Mouse (Mus musculus) kidney, postnatal 0 days (tissue): ENCODE data around the gene Gm20431. TPM values are rescaled to one million over a fixed set of nuclear protein-coding genes. Genes with fewer than 3 reads are reported as not detected.

Source experiments
- ATAC-seq: fragments of 200-750 bp; cut with Nextera tagmentation; replicated peaks from 2 replicates; pipeline ENCODE4 v1.8.0; 2017; ENCODE audit warnings: low read depth, moderate number of reproducible peaks, moderate TSS enrichment, moderate library complexity; ENCODE audit not compliant: low FRiP score
- DNase-seq: peaks from one replicate; pipeline ENCODE4 v3.0.0-alpha.2; 2016; ENCODE audit warnings: low spot score
- H3K27ac ChIP-seq: fragments of 300-500 bp; sonication (generic); 2 replicates; pipeline ENCODE4 v1.5.1; 2014; ENCODE audit warnings: mild to moderate bottlenecking
- H3K27me3 ChIP-seq: fragments of 300-500 bp; sonication (generic); 2 replicates; pipeline ENCODE4 v1.6.1; 2014; ENCODE audit warnings: low read length, mixed read lengths; ENCODE audit not compliant: insufficient read depth
- H3K36me3 ChIP-seq: fragments of 300-500 bp; sonication (generic); 2 replicates; pipeline ENCODE4 v1.6.1; 2014; ENCODE audit warnings: low read length, mixed read lengths; ENCODE audit not compliant: insufficient read depth
- H3K4me1 ChIP-seq: fragments of 300-500 bp; sonication (generic); replicated peaks from 2 replicates; pipeline ENCODE4 v1.6.1; 2014; ENCODE audit warnings: antibody characterized with exemption, low read length, mixed read lengths; ENCODE audit not compliant: insufficient read depth
- H3K4me2 ChIP-seq: fragments of 300-500 bp; sonication (generic); 2 replicates; pipeline ENCODE4 v1.6.1; 2014; ENCODE audit warnings: mild to moderate bottlenecking, low read length, moderate library complexity, mixed read lengths
- H3K4me3 ChIP-seq: fragments of 300-500 bp; sonication (generic); replicated peaks from 2 replicates; pipeline ENCODE4 v1.5.1; 2014; ENCODE audit warnings: low read depth, low read length
- H3K9ac ChIP-seq: fragments of 300-500 bp; sonication (generic); 2 replicates; pipeline ENCODE4 v1.6.1; 2014; ENCODE audit warnings: low read depth, low read length
- H3K9me3 ChIP-seq: fragments of 300-500 bp; sonication (generic); replicated peaks from 2 replicates; pipeline ENCODE4 v1.6.1; 2016; ENCODE audit warnings: low read length, inconsistent platforms, mixed read lengths
- CTCF ChIP-seq: IDR thresholded peaks from 2 replicates; pipeline ENCODE4 v1.5.1; 2016; ENCODE audit warnings: antibody characterized with exemption, low read depth, mild to moderate bottlenecking, moderate library complexity
- WGBS: fragments of 180-500 bp; shearing (Covaris S2); extraction: QIAGEN DNeasy Blood & Tissue Kit; methylation state at CpG from one replicate; pipeline ENCODE4 v1.1.7; 2014; 5-methylcytosine and 5-hydroxymethylcytosine counted together
- polyA plus RNA-seq: library from polyadenylated mRNA; unstranded; fragments of >200 nt; fragmentation: Nextera tagmentation; extraction: Ambion mirVana; gene quantifications from 2 replicates; pipeline ENCODE4 v1.2.1, GENCODE M21; 2015

Gm20431 gene
- polyA plus RNA-seq, 1 experiment from 2014 or later: 11.2 TPM

DNA sequence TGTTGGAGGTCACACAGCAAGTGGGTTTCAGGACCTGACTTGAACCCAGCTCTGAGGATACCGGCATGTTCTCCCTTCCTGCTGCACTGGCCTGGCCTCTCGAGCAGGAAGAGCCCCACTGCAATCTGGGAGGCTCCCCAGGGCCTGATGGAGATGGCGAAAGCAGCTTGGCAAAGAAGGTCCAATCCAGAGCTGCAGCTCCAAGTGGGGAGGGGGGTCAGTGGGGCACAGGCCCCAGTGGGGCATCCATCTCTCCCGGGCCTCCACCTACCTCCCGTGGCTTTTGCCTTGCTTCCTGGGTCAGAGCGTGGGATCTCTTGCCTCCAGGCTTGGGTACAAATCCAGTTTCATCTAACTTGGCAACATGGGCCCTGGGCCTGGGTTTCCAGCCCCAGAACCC is 40.8 kb upstream of the Gm20431 start:
- H3K4me1 ChIP-seq: 0 out of 2 replicates have a peak, but pooled peaks cover 4% of the 10 kb centered on the region
- H3K4me2 ChIP-seq: no peak overlapping the region
- H3K9me3 ChIP-seq: no peaks in the 10 kb centered on the region
- H3K27ac ChIP-seq: no peak overlapping the region
- no peak overlapping the region for H3K9ac ChIP-seq
- no peak for DNase-seq
- TF ChIP-seq CTCF: no peak
- no peaks in the 10 kb centered on the region for H3K36me3 ChIP-seq
- H3K4me3 ChIP-seq: no peak overlapping the region
- 78% methylated on average over 6 of the region's 6 CpGs for WGBS
- ATAC-seq: no peak
- H3K27me3 ChIP-seq: no peaks in the 10 kb centered on the region

GRCm38 (mm10) chr2:167701472-167701871 is 40.2 kb upstream of the Gm20431 start:
- Histone ChIP-seq H3K36me3 (no peaks in the 10 kb centered on the region), H3K4me2 (no peak overlapping the region), H3K9me3 (no peaks in the 10 kb centered on the region), H3K4me3 (no peak overlapping the region), H3K9ac (no peak overlapping the region), H3K27ac (no peak overlapping the region), H3K27me3 (no peaks in the 10 kb centered on the region), H3K4me1 (0 out of 2 replicates have a peak, but pooled peaks cover 4% of the 10 kb centered on the region)
- no peak for DNase-seq
- no peak for ATAC-seq
- WGBS: 77% methylated on average over 5 of the region's 5 CpGs
- TF ChIP-seq CTCF: no peak

DNA sequence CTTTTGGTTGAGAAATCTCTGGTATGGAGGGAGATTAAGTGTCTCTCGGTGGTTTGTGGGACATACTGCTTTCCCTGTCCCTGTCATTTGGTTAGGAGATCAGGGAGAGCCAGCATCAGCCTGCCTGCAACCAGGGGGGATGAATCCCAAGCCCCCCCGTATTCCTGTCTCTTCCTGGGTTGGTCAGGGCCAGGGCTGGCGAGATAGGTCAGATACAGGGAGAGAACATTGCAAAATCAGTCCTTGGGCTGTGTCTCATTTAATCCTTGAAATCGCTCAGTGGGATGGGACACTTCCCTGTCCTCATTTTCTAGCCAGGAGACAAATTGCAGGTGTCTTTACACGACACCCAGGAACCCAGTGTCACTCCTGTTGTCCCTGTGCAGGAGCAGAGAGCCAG is 38.7 kb upstream of the Gm20431 start:
- no peak for ATAC-seq
- H3K36me3 ChIP-seq: no peaks in the 10 kb centered on the region
- DNase-seq: no peak
- 71% methylated on average over 5 of the region's 5 CpGs for WGBS
- H3K4me3 ChIP-seq: no peak overlapping the region
- H3K9ac ChIP-seq: no peak overlapping the region
- peaks cover 4% of the 10 kb centered on the region; the same call in 1 of the 2 replicates for H3K4me1 ChIP-seq
- H3K27ac ChIP-seq: no peak overlapping the region
- no peak overlapping the region for H3K4me2 ChIP-seq
- TF ChIP-seq CTCF: no peak
- no peaks in the 10 kb centered on the region for H3K9me3 ChIP-seq
- H3K27me3 ChIP-seq: no peaks in the 10 kb centered on the region

DNA sequence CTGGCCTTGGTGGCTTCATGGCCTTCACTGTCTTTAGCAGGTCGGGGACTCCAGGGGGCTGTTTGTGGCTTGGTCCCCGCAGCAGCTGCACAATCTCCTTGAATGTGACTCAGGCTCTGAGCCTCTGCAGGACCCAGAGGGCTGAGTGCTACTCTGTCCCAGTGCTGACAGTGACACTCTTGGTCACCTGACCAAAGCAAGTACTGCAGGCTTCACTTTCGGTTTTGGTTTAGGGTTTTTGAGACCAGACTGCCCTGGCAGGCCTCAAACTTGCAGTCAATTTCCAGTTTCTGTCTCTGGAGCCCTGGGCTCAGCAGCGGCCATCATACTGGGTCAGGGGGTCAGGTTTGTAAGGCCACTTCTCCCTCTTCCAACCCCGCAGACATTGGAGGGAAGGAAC is 36.6 kb upstream of the Gm20431 start:
- no peaks in the 10 kb centered on the region for H3K9me3 ChIP-seq
- no peaks in the 10 kb centered on the region for H3K36me3 ChIP-seq
- DNase-seq (peak; percentile 75), ATAC-seq (peak; percentile 31; the same call in 1 of the 2 replicates)
- no peak for TF ChIP-seq CTCF
- H3K4me2 ChIP-seq: no peak overlapping the region
- H3K9ac ChIP-seq: no peak overlapping the region
- no peaks in the 10 kb centered on the region for H3K27me3 ChIP-seq
- H3K4me1 ChIP-seq: peaks cover 4% of the 10 kb centered on the region; the same call in 1 of the 2 replicates
- no peak overlapping the region for H3K4me3 ChIP-seq
- H3K27ac ChIP-seq: peak overlapping the region; percentile 77
- WGBS: 34% methylated on average over 5 of the region's 5 CpGs

DNA sequence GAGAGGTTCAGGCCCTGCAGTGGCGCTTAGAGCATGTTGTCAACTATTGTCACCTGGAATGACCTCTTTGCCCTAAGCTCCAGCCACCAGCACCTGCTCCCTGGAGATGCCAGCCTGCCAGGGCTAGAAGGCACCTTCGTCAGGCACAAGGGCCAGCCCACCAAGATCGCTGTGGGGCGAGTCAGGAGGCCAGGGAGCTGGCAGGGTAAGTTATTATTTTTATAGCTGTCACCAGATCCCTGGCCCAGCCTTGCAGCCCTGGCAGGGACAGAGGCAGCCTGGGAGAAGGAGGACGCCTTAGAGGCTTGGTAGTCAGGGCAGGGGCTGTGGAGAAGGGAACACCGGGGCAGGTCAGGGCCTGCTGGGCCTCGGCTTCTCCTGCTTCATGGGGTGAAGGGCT is 34.8 kb upstream of the Gm20431 start:
- no peak; the same call in 1 of the 2 replicates for ATAC-seq
- no peaks in the 10 kb centered on the region for H3K9me3 ChIP-seq
- 0 out of 2 replicates have a peak overlapping the region, but pooled peaks have one; percentile 37 for H3K9ac ChIP-seq
- DNase-seq: no peak
- TF ChIP-seq CTCF: no peak
- peak overlapping the region; percentile 31; the same call in 1 of the 2 replicates for H3K27ac ChIP-seq
- WGBS: 50% methylated on average over 7 of the region's 7 CpGs
- no peak overlapping the region for H3K4me2 ChIP-seq
- H3K36me3 ChIP-seq: no peaks in the 10 kb centered on the region
- H3K4me1 ChIP-seq: peaks cover 4% of the 10 kb centered on the region; the same call in 1 of the 2 replicates
- no peaks in the 10 kb centered on the region for H3K27me3 ChIP-seq
- no peak overlapping the region for H3K4me3 ChIP-seq

GRCm38 (mm10) chr2:167695491-167695890 is 34.2 kb upstream of the Gm20431 start:
- Histone ChIP-seq H3K4me3 (no peak overlapping the region), H3K9me3 (no peaks in the 10 kb centered on the region), H3K9ac (no peak overlapping the region), H3K27me3 (no peaks in the 10 kb centered on the region), H3K27ac (no peak overlapping the region), H3K4me1 (peaks cover 5% of the 10 kb centered on the region; the same call in 1 of the 2 replicates), H3K36me3 (no peaks in the 10 kb centered on the region), H3K4me2 (no peak overlapping the region)
- WGBS: 78% methylated on average over 14 of the region's 14 CpGs
- ATAC-seq (no peak), DNase-seq (no peak)
- no peak for TF ChIP-seq CTCF

GRCm38 (mm10) chr2:167694963-167695362 is 33.7 kb upstream of the Gm20431 start:
- H3K4me2 ChIP-seq: no peak overlapping the region
- no peaks in the 10 kb centered on the region for H3K9me3 ChIP-seq
- no peak overlapping the region for H3K4me3 ChIP-seq
- 95% methylated on average over 7 of the region's 7 CpGs for WGBS
- H3K27me3 ChIP-seq: no peaks in the 10 kb centered on the region
- TF ChIP-seq CTCF: no peak
- no peak overlapping the region for H3K27ac ChIP-seq
- ATAC-seq (no peak), DNase-seq (no peak)
- no peak overlapping the region for H3K9ac ChIP-seq
- no peaks in the 10 kb centered on the region for H3K36me3 ChIP-seq
- peaks cover 7% of the 10 kb centered on the region; the same call in 1 of the 2 replicates for H3K4me1 ChIP-seq
